Mouse (Mus musculus) testis, postnatal 14 days (tissue): ENCODE results near the gene Dock1.

Source experiments
- DNase-seq: peaks from one replicate; pipeline ENCODE4 v3.0.0; 2021; ENCODE audit warnings: low spot score

Gene Dock1

GRCm38 (mm10) chr7:135159606-135160005, 489.2 kb downstream of the Dock1 start:
- no peak for DNase-seq

GRCm38 (mm10) chr7:135165155-135165554, 494.7 kb downstream of the Dock1 start:
- DNase-seq, result peak; percentile 12

GRCm38 (mm10) chr7:135169936-135170335, 499.5 kb downstream of the Dock1 start:
- no peak for DNase-seq

- DNase-seq, result no peak
These were observed 501.8 kb downstream of the Dock1 start for GRCm38 (mm10) chr7:135172219-135172618.

GRCm38 (mm10) chr7:135194190-135194589, 523.7 kb downstream of the Dock1 start:
- DNase-seq, result no peak

- DNase-seq, result no peak
These were observed 525.2 kb downstream of the Dock1 start for GRCm38 (mm10) chr7:135195631-135196030.

DNA sequence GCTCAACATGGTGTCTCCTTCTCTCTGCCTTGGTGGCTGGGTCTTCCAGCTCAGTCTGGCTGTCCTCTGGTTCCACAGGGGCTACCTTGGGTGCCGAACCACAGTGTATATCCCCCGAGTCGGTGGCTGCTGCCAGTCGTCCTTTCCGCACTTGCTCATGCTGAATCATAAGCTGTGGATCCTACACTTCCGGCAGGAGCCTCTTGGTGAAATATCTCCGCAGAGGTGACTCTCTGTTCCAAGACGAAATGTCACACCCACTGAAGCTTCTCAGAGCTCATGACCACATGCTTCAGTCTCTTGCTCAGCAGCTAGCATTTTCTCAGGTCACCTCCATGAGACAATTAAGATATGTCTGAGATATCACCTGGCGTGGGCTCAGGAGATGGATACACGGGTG, 526.4 kb downstream of the Dock1 start:
- DNase-seq, result no peak

GRCm38 (mm10) chr7:135203920-135204319, 533.5 kb downstream of the Dock1 start:
- DNase-seq, result no peak

GRCm38 (mm10) chr7:135205111-135205510, 534.7 kb downstream of the Dock1 start:
- DNase-seq, result no peak

GRCm38 (mm10) chr7:135208947-135209567, 538.6 kb downstream of the Dock1 start:
- DNase-seq, result no peak

DNA sequence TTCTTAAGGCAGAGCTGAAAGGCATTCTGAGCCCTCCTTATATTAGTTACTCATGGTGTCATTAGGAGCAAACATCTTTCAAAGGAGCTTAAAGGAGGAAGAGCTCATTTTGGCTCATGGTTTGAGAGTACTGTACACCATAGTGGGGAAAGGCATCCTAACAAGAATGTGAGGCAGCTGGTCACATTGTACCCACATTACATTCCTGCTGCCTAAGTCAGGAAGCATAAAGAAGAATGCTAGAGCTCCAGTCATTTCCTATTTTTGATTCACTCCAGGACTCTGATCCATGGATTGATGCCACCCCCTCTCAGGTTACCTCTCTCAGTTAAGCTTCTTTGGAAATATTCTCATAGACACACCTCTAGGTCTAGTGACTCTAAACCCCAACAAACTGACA, 539.8 kb downstream of the Dock1 start:
- no peak for DNase-seq

- DNase-seq, result no peak
These were observed 540.4 kb downstream of the Dock1 start for GRCm38 (mm10) chr7:135210831-135211230.

DNA sequence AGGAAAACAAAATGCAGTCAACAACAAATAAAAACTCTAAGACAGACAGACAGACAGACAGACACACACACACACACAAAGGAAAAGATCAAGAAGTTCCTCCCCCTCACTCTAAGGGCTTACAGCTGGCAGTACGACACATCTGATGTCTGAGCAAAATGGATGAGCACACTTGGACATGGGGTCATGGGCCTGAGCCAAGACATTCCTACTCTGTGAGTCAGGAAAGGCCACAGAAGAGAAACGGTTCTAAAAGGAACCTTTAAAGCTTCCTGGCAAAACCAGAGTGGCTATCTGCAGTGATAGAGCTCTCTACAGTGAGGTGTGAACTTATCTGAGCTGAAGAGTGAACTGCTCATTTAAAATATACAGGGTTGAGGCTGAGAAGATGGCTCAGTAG, 542.1 kb downstream of the Dock1 start:
- peak; percentile 22 for DNase-seq

- no peak for DNase-seq
These were observed 551.0 kb downstream of the Dock1 start for GRCm38 (mm10) chr7:135221475-135221874.
